Mouse (Mus musculus) kidney, embryonic 16.5 days (tissue): ENCODE results near the gene Selp. TPM values are rescaled to one million over a fixed set of nuclear protein-coding genes. Genes with fewer than 3 reads are reported as not detected.

ENCODE experiments used
- ATAC-seq: fragments of 200-750 bp; cut with Nextera tagmentation; 2 replicates; pipeline ENCODE4 v1.8.0; 2017; ENCODE audit warnings: moderate TSS enrichment; ENCODE audit not compliant: low FRiP score, low TSS enrichment
- H3K27ac ChIP-seq: fragments of 300-500 bp; sonication (generic); 2 replicates; pipeline ENCODE4 v1.5.1; 2014; ENCODE audit warnings: low read length
- H3K27me3 ChIP-seq: fragments of 300-500 bp; sonication (generic); 2 replicates; pipeline ENCODE4 v1.6.1; 2014; ENCODE audit warnings: low read length, control low read depth, mixed read lengths; ENCODE audit not compliant: insufficient read depth
- H3K36me3 ChIP-seq: fragments of 300-500 bp; sonication (generic); 2 replicates; pipeline ENCODE4 v1.6.1; 2014; ENCODE audit warnings: low read length, control low read depth, mixed read lengths; ENCODE audit not compliant: insufficient read depth
- H3K4me1 ChIP-seq: fragments of 300-500 bp; sonication (generic); 2 replicates; pipeline ENCODE4 v1.6.1; 2014; ENCODE audit warnings: low read length, control low read depth, mixed read lengths; ENCODE audit not compliant: insufficient read depth
- H3K4me2 ChIP-seq: fragments of 300-500 bp; sonication (generic); replicated peaks from 2 replicates; pipeline ENCODE4 v1.6.1; 2014; ENCODE audit warnings: low read depth, low read length
- H3K4me3 ChIP-seq: fragments of 300-500 bp; sonication (generic); 2 replicates; pipeline ENCODE4 v1.5.1; 2014; ENCODE audit warnings: mild to moderate bottlenecking, low read length
- H3K9ac ChIP-seq: fragments of 300-500 bp; sonication (generic); replicated peaks from 2 replicates; pipeline ENCODE4 v1.6.1; 2014; ENCODE audit warnings: low read length
- H3K9me3 ChIP-seq: fragments of 300-500 bp; sonication (generic); 2 replicates; pipeline ENCODE4 v1.6.1; 2016; ENCODE audit warnings: low read length, control low read depth
- WGBS: fragments of 180-500 bp; shearing (Covaris S2); extraction: QIAGEN DNeasy Blood & Tissue Kit; methylation state at CpG from one replicate; pipeline ENCODE4 v1.1.7; 2014; 5-methylcytosine and 5-hydroxymethylcytosine counted together
- polyA plus RNA-seq: library from polyadenylated mRNA; unstranded; fragments of >200 nt; fragmentation: Nextera tagmentation; extraction: Ambion mirVana; gene quantifications from 2 replicates; pipeline ENCODE4 v1.2.1, GENCODE M21; 2015

Gene Selp
- polyA plus RNA-seq, 1 experiment from 2014 or later: 0.56 TPM

GRCm38 (mm10) chr1:164135360-164135759 is 20.3 kb downstream of the Selp start:
- Histone ChIP-seq H3K4me2 (no peak overlapping the region), H3K27ac (no peak overlapping the region), H3K4me3 (no peak overlapping the region), H3K9me3 (no peaks in the 10 kb centered on the region), H3K9ac (no peak overlapping the region), H3K27me3 (no peaks in the 10 kb centered on the region), H3K4me1 (0 out of 2 replicates have a peak, but pooled peaks cover 2% of the 10 kb centered on the region), H3K36me3 (no peaks in the 10 kb centered on the region)
- WGBS: 39% methylated on average over 5 of the region's 5 CpGs
- no peak for ATAC-seq

DNA sequence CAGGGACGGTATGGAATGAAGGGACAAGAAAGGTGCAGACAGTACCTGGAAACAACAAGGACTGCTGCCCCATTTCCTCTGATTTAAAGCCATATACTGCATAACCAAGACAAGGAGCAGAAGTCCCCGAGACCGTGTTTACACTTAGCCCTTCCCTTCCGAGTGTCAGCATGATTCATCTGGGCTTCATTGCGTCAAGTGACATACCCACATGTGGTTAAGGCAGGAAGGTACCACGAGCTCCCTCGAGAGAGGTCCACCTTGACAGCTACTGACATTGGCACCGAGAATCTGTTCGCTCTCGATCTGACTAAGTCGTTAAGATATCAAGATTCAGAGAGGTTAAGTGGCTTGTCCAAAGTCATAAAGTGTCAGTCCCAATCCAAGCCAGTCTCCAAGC is 20.9 kb downstream of the Selp start:
- H3K4me2 ChIP-seq: no peak overlapping the region
- no peak overlapping the region for H3K27ac ChIP-seq
- no peak for ATAC-seq
- H3K27me3 ChIP-seq: no peaks in the 10 kb centered on the region
- WGBS: 23% methylated on average over 11 of the region's 11 CpGs
- H3K36me3 ChIP-seq: no peaks in the 10 kb centered on the region
- H3K9ac ChIP-seq: no peak overlapping the region
- H3K4me1 ChIP-seq: 0 out of 2 replicates have a peak, but pooled peaks cover 2% of the 10 kb centered on the region
- no peak overlapping the region for H3K4me3 ChIP-seq
- H3K9me3 ChIP-seq: no peaks in the 10 kb centered on the region

GRCm38 (mm10) chr1:164136636-164137035 is 21.6 kb downstream of the Selp start:
- H3K4me2 ChIP-seq: no peak overlapping the region
- H3K27me3 ChIP-seq: no peaks in the 10 kb centered on the region
- H3K27ac ChIP-seq: no peak overlapping the region
- WGBS: 66% methylated on average over 6 of the region's 6 CpGs
- H3K9ac ChIP-seq: no peak overlapping the region
- H3K36me3 ChIP-seq: no peaks in the 10 kb centered on the region
- ATAC-seq: no peak
- no peaks in the 10 kb centered on the region for H3K9me3 ChIP-seq
- 0 out of 2 replicates have a peak, but pooled peaks cover 2% of the 10 kb centered on the region for H3K4me1 ChIP-seq
- no peak overlapping the region for H3K4me3 ChIP-seq

DNA sequence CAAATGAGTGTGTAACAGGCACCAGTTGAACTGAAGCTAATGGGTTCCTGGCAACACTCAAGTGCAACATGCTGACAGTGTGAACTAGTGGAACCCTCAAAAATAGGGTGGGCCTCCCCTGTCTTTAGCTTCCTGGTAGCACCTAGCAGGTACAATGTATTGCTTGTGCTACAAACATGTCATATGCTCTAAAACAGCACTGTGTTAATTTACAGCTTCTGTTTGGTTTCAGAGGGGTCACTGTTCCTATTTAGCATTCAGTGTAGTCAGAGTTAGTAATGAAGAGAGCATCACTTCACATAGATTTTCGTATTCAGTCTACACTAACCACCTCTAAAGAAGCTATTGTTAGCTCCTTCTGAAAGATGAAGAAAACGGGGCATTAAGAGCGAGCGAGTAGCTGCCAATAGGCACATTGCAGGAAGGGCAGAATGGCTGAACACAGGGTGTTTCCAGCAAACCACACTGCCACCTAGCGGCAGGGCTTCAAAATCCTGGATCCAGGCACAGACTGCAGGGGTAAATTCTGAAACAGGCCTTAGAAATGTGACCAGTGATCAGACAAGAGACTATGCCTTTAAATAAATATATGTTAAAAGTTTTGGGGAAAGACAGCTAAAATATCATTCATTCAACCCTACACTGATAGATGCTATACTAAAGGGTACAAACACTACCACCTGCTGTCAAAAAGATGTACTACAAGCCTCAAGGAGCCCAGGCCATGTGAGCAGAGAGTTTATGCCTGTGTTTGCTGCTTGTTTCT is 23.5 kb downstream of the Selp start:
- peak overlapping the region; percentile 40; the same call in 1 of the 2 replicates for H3K4me2 ChIP-seq
- no peak overlapping the region for H3K27ac ChIP-seq
- no peak overlapping the region for H3K9ac ChIP-seq
- no peaks in the 10 kb centered on the region for H3K36me3 ChIP-seq
- no peaks in the 10 kb centered on the region for H3K27me3 ChIP-seq
- H3K4me3 ChIP-seq: no peak overlapping the region
- H3K4me1 ChIP-seq: 0 out of 2 replicates have a peak, but pooled peaks cover 2% of the 10 kb centered on the region
- H3K9me3 ChIP-seq: no peaks in the 10 kb centered on the region
- whole genome bisulfite sequencing: 8% methylated on average over 5 of the region's 5 CpGs
- peak; percentile 92 for ATAC-seq

DNA sequence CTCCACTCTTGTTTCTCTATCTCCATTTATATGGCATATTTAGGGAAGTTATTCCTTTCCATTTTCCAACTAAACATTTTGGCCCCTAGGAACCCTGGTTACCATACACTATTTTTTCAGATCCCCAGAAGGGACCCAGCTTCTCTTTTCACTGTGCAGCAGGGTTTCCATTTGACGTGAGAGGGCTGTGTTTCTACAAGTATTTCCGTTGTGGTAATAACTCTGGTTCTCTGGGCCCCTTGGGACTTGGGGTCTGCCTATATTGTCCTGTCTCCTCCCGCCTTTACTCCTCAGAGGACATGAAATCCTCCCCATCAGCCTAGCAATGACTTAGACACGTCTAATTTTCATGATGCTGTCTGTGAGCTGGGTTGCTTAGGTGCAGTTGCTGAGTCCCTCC is 24.4 kb downstream of the Selp start:
- Histone ChIP-seq H3K4me2 (no peak overlapping the region), H3K36me3 (no peaks in the 10 kb centered on the region), H3K27me3 (no peaks in the 10 kb centered on the region), H3K4me1 (0 out of 2 replicates have a peak, but pooled peaks cover 2% of the 10 kb centered on the region), H3K9me3 (no peaks in the 10 kb centered on the region), H3K4me3 (no peak overlapping the region), H3K9ac (no peak overlapping the region), H3K27ac (no peak overlapping the region)
- no peak for ATAC-seq
- 60% methylated on average over 4 of the region's 4 CpGs for WGBS

DNA sequence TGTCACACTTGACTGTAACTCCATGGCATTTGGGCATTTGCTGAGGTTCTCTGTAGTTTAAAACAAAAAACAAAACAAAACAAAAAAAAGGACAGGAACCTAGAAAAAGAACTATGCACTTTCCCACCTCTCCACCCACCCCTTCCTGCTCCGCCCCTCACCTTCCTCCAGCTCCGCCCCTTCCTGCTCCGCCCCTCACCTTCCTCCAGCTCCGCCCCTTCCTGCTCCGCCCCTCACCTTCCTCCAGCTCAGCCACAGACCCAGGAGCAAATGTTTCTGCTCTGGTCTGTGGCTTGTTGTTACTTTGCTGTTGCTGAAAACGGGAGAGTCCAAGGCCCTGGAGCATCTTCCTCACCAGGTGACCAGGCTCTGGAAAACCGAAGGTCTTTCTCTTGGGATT is 34.0 kb downstream of the Selp start:
- Histone ChIP-seq H3K27me3 (no peaks in the 10 kb centered on the region; the same call in 1 of the 2 replicates), H3K36me3 (no peaks in the 10 kb centered on the region), H3K9me3 (no peaks in the 10 kb centered on the region), H3K4me1 (peaks cover 8% of the 10 kb centered on the region; the same call in 1 of the 2 replicates), H3K4me3 (no peak overlapping the region), H3K4me2 (no peak overlapping the region), H3K9ac (no peak overlapping the region), H3K27ac (no peak overlapping the region)
- ATAC-seq: no peak
- 94% methylated on average over 7 of the region's 7 CpGs for WGBS

GRCm38 (mm10) chr1:164151387-164152088 is 36.5 kb downstream of the Selp start, which contains the start of gene F5:
Gene F5, plus strand, starts transcription at chr1:164151838.
- Histone ChIP-seq H3K9me3 (no peaks in the 10 kb centered on the region), H3K4me3 (peak within 1 kb of the TSS; percentile 7; the same call in 1 of the 2 replicates), H3K27ac (no peak within 1 kb of the TSS), H3K4me2 (peak within 1 kb of the TSS; percentile 33), H3K27me3 (no peaks in the 10 kb centered on the region; the same call in 1 of the 2 replicates), H3K4me1 (peaks cover 3% of the 10 kb centered on the region; the same call in 1 of the 2 replicates), H3K9ac (no peak within 1 kb of the TSS; the same call in 1 of the 2 replicates), H3K36me3 (no peaks in the 10 kb centered on the region)
- peak; percentile 81 for ATAC-seq
- 17% methylated on average over 16 of the region's 16 CpGs for WGBS

DNA sequence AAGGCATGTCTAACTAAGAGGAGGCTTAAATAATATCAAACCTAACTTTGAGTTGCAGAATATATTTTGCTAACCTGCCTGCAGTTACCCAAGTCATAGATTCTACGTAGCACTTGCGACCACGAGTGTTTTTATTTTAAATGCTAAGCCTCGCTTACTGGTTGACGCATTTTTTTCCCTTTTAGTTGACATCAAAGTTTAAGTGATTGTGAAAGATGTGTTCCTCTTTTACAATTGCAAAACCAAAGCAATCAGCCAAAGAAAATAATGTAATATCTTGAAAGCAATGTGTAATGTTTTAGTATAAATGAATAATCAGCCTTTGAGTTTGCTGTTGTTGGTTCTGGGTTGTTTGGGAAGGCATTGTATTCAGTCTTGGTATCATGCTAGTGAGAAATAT is 37.8 kb downstream of the Selp start:
- Histone ChIP-seq H3K9ac (no peak overlapping the region), H3K4me2 (no peak overlapping the region), H3K27ac (no peak overlapping the region), H3K4me3 (no peak overlapping the region), H3K27me3 (no peaks in the 10 kb centered on the region; the same call in 1 of the 2 replicates), H3K4me1 (peaks cover 3% of the 10 kb centered on the region; the same call in 1 of the 2 replicates), H3K36me3 (no peaks in the 10 kb centered on the region), H3K9me3 (no peaks in the 10 kb centered on the region)
- ATAC-seq: no peak
- 88% methylated on average over 5 of the region's 5 CpGs for WGBS

DNA sequence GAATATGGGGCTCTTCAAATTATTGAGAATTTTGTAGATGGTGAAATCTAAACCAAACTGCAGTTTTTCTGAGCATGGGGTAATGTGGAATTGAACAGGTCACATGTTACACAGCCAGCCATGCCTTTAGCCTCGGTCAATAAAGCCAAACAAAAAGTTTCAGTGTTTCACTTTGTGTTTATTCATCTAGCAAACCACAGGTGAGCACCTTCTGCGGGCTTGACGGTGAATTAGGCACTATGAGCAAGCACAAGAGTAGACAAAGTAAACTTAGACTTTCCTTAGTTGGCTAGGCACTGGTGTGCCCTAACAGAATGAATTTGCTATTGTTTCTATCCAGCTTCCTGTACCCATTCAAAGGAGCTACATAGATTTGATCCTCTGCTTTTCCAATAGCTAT is 39.9 kb downstream of the Selp start:
- no peaks in the 10 kb centered on the region; the same call in 1 of the 2 replicates for H3K27me3 ChIP-seq
- no peak overlapping the region for H3K27ac ChIP-seq
- no peak overlapping the region for H3K9ac ChIP-seq
- no peak overlapping the region for H3K4me2 ChIP-seq
- no peaks in the 10 kb centered on the region for H3K9me3 ChIP-seq
- no peak for ATAC-seq
- peaks cover 3% of the 10 kb centered on the region; the same call in 1 of the 2 replicates for H3K4me1 ChIP-seq
- H3K4me3 ChIP-seq: no peak overlapping the region
- no peaks in the 10 kb centered on the region for H3K36me3 ChIP-seq
- WGBS: 81% methylated on average over 3 of the region's 3 CpGs
